7 mouse cellular contexts compared by ENCODE assay signal in genomic region chr5:28520800-28521707, GRCm38 (mm10). TPM values are rescaled to one million over a fixed set of nuclear protein-coding genes. Genes with fewer than 3 reads are reported as not detected.
A peak's percentile ranks its signal among the peaks of the same experiment; 100 is the strongest.
DNase-seq lines count a peak whose midpoint lies in the region; ATAC-seq lines count a peak whose summit lies in the region.

No protein-coding gene starts in this region.

- intact Hi-C loops in left cerebral cortex, postnatal 10 days (cut with DNase I): no loop called here

- peak; percentile 86 for DNase-seq in Muller cell, postnatal 12 days (ENCODE audit: inconsistent ontology term)
- peak; percentile 73 for DNase-seq in adrenal gland, adult 2 months
- DNase-seq in heart, postnatal 4 days: peak; percentile 70
- DNase-seq in left cerebral cortex, postnatal 10 days (ENCODE audit: extremely low spot score in 1 of 2, low spot score in 2 of 2): peak; percentile 63 to 89
- peak; percentile 18 for DNase-seq in skeletal muscle tissue, adult 2 months (ENCODE audit: low read depth, low spot score)

- ATAC-seq in frontal cortex, adult (ENCODE audit: low TSS enrichment): peak; percentile 95
- no peak for ATAC-seq in erythroid progenitor cell, adult 5-6 weeks (replicated peaks; ENCODE audit: low FRiP score, poor library complexity, severe bottlenecking)

RNA-seq across cellular contexts. Expression of gene Shh, which starts 54.0 kb away (rescaled TPM):
- 10 to 100 TPM; 10.4 to 19.4 TPM for total RNA-seq in adrenal gland, adult 2 months (2021)
- 33.1 and 55.6 TPM in 2 replicates for polyA plus RNA-seq in adrenal gland, adult 2 months (2012; rRNA removed)
- total RNA-seq in heart, postnatal 4 days (2021): not detected
- total RNA-seq in left cerebral cortex, postnatal 10 days (2021): 1 to 10 TPM; 2.2 to 3.0 TPM
- not detected in 2 replicates for total RNA-seq in erythroid progenitor cell, adult 5-6 weeks (2015; ENCODE audit: low replicate concordance)
- total RNA-seq in erythroid progenitor cell, adult 5-6 weeks (2017; ENCODE audit: low replicate concordance): not detected in 2 replicates

Comparison
In these comparisons a context has a peak if more than half of its experiments do, and no peak if none do; other contexts are left out.
1. DNase-seq: peak in every context shown above with its lines; median percentile 86 in Muller cell, postnatal 12 days; 76 in left cerebral cortex, postnatal 10 days; 73 in adrenal gland, adult 2 months; 70 in heart, postnatal 4 days; 18 in skeletal muscle tissue, adult 2 months.